Mouse (Mus musculus) hindbrain, postnatal 0 days (tissue): ENCODE data around the gene Cd80. TPM values are rescaled to one million over a fixed set of nuclear protein-coding genes. Genes with fewer than 3 reads are reported as not detected.

Experiments used
- ATAC-seq: fragments of 200-750 bp; cut with Nextera tagmentation; 2 replicates; pipeline ENCODE4 v1.8.0; 2017; ENCODE audit warnings: mild to moderate bottlenecking, moderate TSS enrichment, moderate library complexity
- DNase-seq: peaks from one replicate; pipeline ENCODE4 v3.0.0-alpha.2; 2015; ENCODE audit warnings: low spot score
- H3K27ac ChIP-seq: fragments of 300-500 bp; sonication (generic); 2 replicates; pipeline ENCODE4 v1.5.1; 2014; ENCODE audit warnings: mild to moderate bottlenecking
- H3K27me3 ChIP-seq: fragments of 300-500 bp; sonication (generic); 2 replicates; pipeline ENCODE4 v1.6.1; 2014; ENCODE audit warnings: low read length, mixed read lengths; ENCODE audit not compliant: insufficient read depth
- H3K36me3 ChIP-seq: fragments of 300-500 bp; sonication (generic); 2 replicates; pipeline ENCODE4 v1.6.1; 2014; ENCODE audit warnings: low read length, mixed read lengths; ENCODE audit not compliant: insufficient read depth
- H3K4me1 ChIP-seq: fragments of 300-500 bp; sonication (generic); 2 replicates; pipeline ENCODE4 v1.6.1; 2014; ENCODE audit warnings: antibody characterized with exemption, low read length, mixed read lengths; ENCODE audit not compliant: insufficient read depth
- H3K4me2 ChIP-seq: fragments of 300-500 bp; sonication (generic); 2 replicates; pipeline ENCODE4 v1.6.1; 2014; ENCODE audit warnings: low read depth, mild to moderate bottlenecking, low read length, moderate library complexity, mixed read lengths
- H3K4me3 ChIP-seq: fragments of 300-500 bp; sonication (generic); 2 replicates; pipeline ENCODE4 v1.5.1; 2014; ENCODE audit warnings: low read length
- H3K9ac ChIP-seq: fragments of 300-500 bp; sonication (generic); replicated peaks from 2 replicates; pipeline ENCODE4 v1.6.1; 2014; ENCODE audit warnings: mild to moderate bottlenecking, low read length, moderate library complexity, mixed read lengths
- H3K9me3 ChIP-seq: fragments of 300-500 bp; sonication (generic); 2 replicates; pipeline ENCODE4 v1.6.1; 2016; ENCODE audit warnings: low read length, mixed read lengths
- CTCF ChIP-seq: IDR thresholded peaks from 2 replicates; pipeline ENCODE4 v1.5.1; 2016; ENCODE audit warnings: antibody characterized with exemption, control low read depth, low read depth
- WGBS: fragments of 180-500 bp; shearing (Covaris S2); extraction: QIAGEN DNeasy Blood & Tissue Kit; methylation state at CpG from one replicate; pipeline ENCODE4 v1.1.7; 2014; 5-methylcytosine and 5-hydroxymethylcytosine counted together
- polyA plus RNA-seq: library from polyadenylated mRNA; unstranded; fragments of >200 nt; fragmentation: Nextera tagmentation; extraction: Ambion mirVana; gene quantifications from 2 replicates; pipeline ENCODE4 v1.2.1, GENCODE M21; 2015
- total RNA-seq: library from RNA; depleted of rRNA; stranded (reverse); fragments of >200 nt; gene quantifications from 2 replicates; pipeline ENCODE4 v1.2.3, GENCODE M21; 2014

The Cd80 gene
- total and polyA plus RNA-seq, 2 experiments from 2014 or later = 0.16 to 0.24 TPM

- H3K9ac ChIP-seq = no peak overlapping the region
- H3K27ac ChIP-seq = no peak overlapping the region
- H3K9me3 ChIP-seq = no peaks in the 10 kb centered on the region
- DNase-seq (no peak), ATAC-seq (no peak)
- H3K27me3 ChIP-seq = no peaks in the 10 kb centered on the region
- no peak overlapping the region for H3K4me2 ChIP-seq
- TF ChIP-seq CTCF = peak; percentile 14
- H3K4me3 ChIP-seq = no peak overlapping the region
- H3K4me1 ChIP-seq = peaks cover 8% of the 10 kb centered on the region
- peaks cover 42% of the 10 kb centered on the region for H3K36me3 ChIP-seq
- 92% methylated on average over 21 of the region's 21 CpGs for WGBS
Observed at GRCm38 (mm10) chr16:38447366-38447765, 8.0 kb upstream of the Cd80 start.

- no peak for ATAC-seq
- no peak overlapping the region for H3K9ac ChIP-seq
- DNase-seq = no peak
- no peak overlapping the region for H3K4me2 ChIP-seq
- no peaks in the 10 kb centered on the region for H3K27me3 ChIP-seq
- H3K9me3 ChIP-seq = no peaks in the 10 kb centered on the region
- peaks cover 8% of the 10 kb centered on the region for H3K4me1 ChIP-seq
- 96% methylated on average over 12 of the region's 12 CpGs for WGBS
- TF ChIP-seq CTCF = no peak
- no peak overlapping the region for H3K27ac ChIP-seq
- H3K4me3 ChIP-seq = no peak overlapping the region
- H3K36me3 ChIP-seq = peaks cover 35% of the 10 kb centered on the region
Observed at GRCm38 (mm10) chr16:38448458-38448857, 6.9 kb upstream of the Cd80 start.

DNA sequence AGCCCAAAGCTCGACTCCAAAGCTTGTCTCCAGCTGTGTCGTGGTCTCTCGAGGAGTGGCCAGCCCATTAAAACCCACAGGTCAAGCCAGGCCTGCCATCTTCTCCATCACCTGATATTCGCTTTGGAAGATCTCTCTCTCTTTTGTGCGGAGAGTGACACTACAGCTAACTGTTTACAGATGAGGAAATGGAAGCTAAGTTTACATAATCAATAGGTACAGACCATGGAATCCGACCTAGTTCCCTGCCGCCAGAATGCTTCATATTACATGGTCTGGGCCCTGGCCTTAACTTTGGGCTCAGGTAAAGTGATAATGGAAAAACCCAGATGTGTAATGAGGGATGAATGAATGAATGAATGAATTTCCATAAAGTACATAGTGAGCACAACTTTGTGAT, 4.7 kb upstream of the Cd80 start:
- DNase-seq = no peak
- Histone ChIP-seq H3K4me1 (peaks cover 8% of the 10 kb centered on the region), H3K4me2 (no peak overlapping the region), H3K9ac (no peak overlapping the region), H3K27ac (no peak overlapping the region), H3K4me3 (no peak overlapping the region), H3K27me3 (no peaks in the 10 kb centered on the region), H3K36me3 (peaks cover 24% of the 10 kb centered on the region), H3K9me3 (no peaks in the 10 kb centered on the region)
- no peak for TF ChIP-seq CTCF
- no peak for ATAC-seq
- 89% methylated on average over 7 of the region's 7 CpGs for WGBS

DNA sequence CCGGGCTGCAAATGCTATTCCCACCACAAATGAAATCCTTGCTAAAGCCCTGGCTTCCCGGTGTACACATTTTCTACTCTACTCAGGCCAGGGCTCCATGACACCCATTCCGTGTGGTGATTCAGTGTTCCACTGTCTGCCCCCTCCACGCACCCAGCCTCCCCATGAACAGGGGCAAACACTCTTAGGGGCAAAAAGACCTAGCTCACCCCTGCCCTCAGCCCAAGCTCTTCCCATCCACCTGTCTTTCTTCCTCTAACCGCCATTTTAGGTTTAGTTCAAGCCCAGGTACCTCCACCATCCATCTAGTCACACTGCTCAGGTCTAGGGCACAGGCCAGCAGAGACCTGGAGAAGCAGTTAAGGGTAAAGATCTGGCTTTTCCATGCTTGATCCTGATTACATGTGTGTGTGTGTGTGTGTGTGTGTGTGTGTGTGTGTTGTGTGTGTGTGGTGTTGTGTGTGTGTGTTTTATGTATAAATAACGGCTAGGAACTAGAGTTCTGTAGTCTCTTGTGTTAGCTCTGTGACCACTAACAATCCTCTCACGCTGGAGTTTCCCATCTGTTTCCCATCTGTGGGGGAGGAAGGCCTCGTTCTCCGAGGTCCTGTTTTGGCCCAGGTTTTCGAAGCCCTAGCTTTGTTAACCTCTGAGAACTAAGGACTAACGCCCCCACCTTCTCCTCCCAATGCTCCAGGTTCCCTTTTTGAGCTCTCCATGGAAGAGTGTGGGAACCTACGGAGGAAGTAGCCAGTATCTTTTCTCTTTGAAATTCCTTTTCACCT, 3.7 kb upstream of the Cd80 start:
- TF ChIP-seq CTCF = no peak
- peak overlapping the region; percentile 83 for H3K4me2 ChIP-seq
- H3K27me3 ChIP-seq = no peaks in the 10 kb centered on the region
- peak overlapping the region; percentile 97 for H3K27ac ChIP-seq
- H3K36me3 ChIP-seq = peaks cover 15% of the 10 kb centered on the region
- no peaks in the 10 kb centered on the region for H3K9me3 ChIP-seq
- peak; percentile 40 for DNase-seq
- 43% methylated on average over 12 of the region's 12 CpGs for WGBS
- H3K9ac ChIP-seq = peak overlapping the region; percentile 91
- ATAC-seq = no peak
- peaks cover 8% of the 10 kb centered on the region for H3K4me1 ChIP-seq
- peak overlapping the region; percentile 72 for H3K4me3 ChIP-seq

DNA sequence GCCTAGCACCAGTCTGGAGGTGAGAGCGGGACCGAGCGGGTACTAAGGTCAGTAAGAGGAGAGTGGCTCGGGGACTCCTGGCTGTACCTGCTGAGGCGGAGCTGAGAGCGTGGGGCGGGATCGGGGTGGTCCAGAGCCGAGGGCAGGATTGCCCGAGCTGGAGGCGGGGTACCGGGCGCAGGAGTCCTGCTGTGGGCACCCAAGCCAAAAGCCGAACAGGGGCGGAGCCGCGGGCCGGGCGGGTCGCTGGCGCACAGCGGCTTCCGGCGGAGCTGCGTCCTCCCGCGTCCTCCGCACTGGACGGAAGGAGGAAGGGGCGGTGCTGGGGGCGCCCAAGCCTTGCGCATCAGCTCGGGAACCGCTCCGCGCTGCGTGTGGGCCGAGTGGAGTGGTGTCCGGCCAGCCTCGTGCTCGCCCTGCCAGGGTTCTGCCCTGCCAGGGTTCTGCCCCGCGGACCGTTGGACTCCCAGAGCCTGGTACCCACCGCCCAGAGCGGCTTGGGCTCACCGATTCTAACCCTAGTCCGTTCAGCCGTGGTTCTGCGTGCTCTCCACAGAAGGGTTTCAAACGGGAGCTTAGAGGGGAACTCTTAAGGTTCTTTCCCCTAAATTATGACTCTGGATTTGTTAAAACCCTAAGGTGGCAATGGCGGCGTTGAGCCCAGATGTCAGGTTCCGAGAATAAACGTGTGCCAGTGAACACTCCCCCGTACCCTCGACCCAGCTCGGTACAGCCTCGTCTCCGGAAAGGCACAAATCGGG, 2.7 kb upstream of the Cd80 start, which contains the start of gene Adprh:
TSS of gene Adprh (minus strand) at position 262 of the 761 bp plus-strand sequence.
- peaks cover 8% of the 10 kb centered on the region for H3K4me1 ChIP-seq
- DNase-seq (peak; percentile 93), ATAC-seq (peak; percentile 97)
- WGBS = under 1% methylated on average over 50 of the region's 61 CpGs
- H3K9ac ChIP-seq = peak within 1 kb of the TSS; percentile 91
- TF ChIP-seq CTCF = no peak
- peak within 1 kb of the TSS; percentile 97 for H3K27ac ChIP-seq
- H3K9me3 ChIP-seq = no peaks in the 10 kb centered on the region
- peaks cover 5% of the 10 kb centered on the region for H3K36me3 ChIP-seq
- H3K4me3 ChIP-seq = peak within 1 kb of the TSS; percentile 72
- H3K4me2 ChIP-seq = peak within 1 kb of the TSS; percentile 83
- no peaks in the 10 kb centered on the region for H3K27me3 ChIP-seq

DNA sequence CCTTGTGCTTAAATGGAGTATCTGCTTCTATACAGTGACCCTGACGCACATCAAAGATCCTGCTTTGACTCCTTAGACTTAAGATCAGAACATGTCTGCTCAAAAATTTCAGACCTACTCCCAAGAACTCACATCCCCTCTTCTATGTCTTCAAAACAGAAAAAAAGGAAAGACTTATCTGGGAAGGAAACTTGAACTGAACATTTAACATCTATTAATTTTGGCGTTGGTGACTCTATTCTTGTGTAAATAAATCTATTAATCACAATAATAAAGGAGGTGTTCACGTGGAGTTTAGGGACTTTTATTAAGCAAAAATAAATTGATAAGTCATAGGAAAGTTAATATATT, 2.2 kb upstream of the Cd80 start:
- H3K4me2 ChIP-seq = peak overlapping the region; percentile 83
- no peaks in the 10 kb centered on the region for H3K9me3 ChIP-seq
- no peak for ATAC-seq
- no peak for DNase-seq
- peaks cover 8% of the 10 kb centered on the region for H3K4me1 ChIP-seq
- H3K27ac ChIP-seq = peak overlapping the region; percentile 97
- no peaks in the 10 kb centered on the region for H3K27me3 ChIP-seq
- WGBS = 23% methylated on average over 3 of the region's 3 CpGs
- peak overlapping the region; percentile 72 for H3K4me3 ChIP-seq
- H3K36me3 ChIP-seq = peaks cover 5% of the 10 kb centered on the region; the same call in 1 of the 2 replicates
- peak overlapping the region; percentile 91 for H3K9ac ChIP-seq
- no peak for TF ChIP-seq CTCF
